Mouse (Mus musculus) lung, adult 2 months (tissue): ENCODE results near the gene Psma1. TPM values are rescaled to one million over a fixed set of nuclear protein-coding genes. Genes with fewer than 3 reads are reported as not detected.

Experiments
- DNase-seq: peaks from one replicate; pipeline ENCODE4 v3.0.0; 2022
- H3K4me1 ChIP-seq: fragments of 200-500 bp; 2 replicates; pipeline ENCODE4 v1.6.1; 2011; ENCODE audit warnings: low read length; ENCODE audit not compliant: control insufficient read depth, insufficient read depth
- H3K4me3 ChIP-seq: fragments of 200-500 bp; replicated peaks from 2 replicates; pipeline ENCODE3; 2011; ENCODE audit warnings: low read depth, mild to moderate bottlenecking, control low read depth, low read length; ENCODE audit errors: extremely low read depth
- CTCF ChIP-seq: fragments of 200-500 bp; IDR thresholded peaks from 2 replicates; pipeline ENCODE4 v1.5.1; 2011; ENCODE audit warnings: mild to moderate bottlenecking, low read length, control low read depth; ENCODE audit not compliant: insufficient read depth
- POLR2A ChIP-seq: fragments of 200-500 bp; IDR thresholded peaks from 2 replicates; pipeline ENCODE4 v1.6.1; 2011; ENCODE audit warnings: low read depth, mild to moderate bottlenecking, control low read depth, low read length, borderline replicate concordance; ENCODE audit errors: extremely low read depth
- WGBS: fragments of 180-500 bp; shearing (Covaris S2); methylation state at CpG from one replicate; pipeline ENCODE4 v1.1.7; 2018; 5-methylcytosine and 5-hydroxymethylcytosine counted together
- polyA plus RNA-seq: library from polyadenylated mRNA; depleted of rRNA; stranded (reverse); fragments of >200 nt; gene quantifications from 2 replicates; pipeline ENCODE4 v1.2.3, GENCODE M21; 2012; rRNA removed

The Psma1 gene
- polyA plus RNA-seq, 1 experiment, result 84.0 TPM

GRCm38 (mm10) chr7:114220433-114220832, 55.5 kb downstream of the Psma1 start:
- no peak for DNase-seq
- Histone ChIP-seq H3K4me3 (no peak overlapping the region), H3K4me1 (no peaks in the 10 kb centered on the region)
- no peak for TF ChIP-seq POLR2A
- TF ChIP-seq CTCF, result no peak
- WGBS, result 77% methylated on average over 4 of the region's 4 CpGs

GRCm38 (mm10) chr7:114216908-114217307, 59.0 kb downstream of the Psma1 start:
- no peak for DNase-seq
- Histone ChIP-seq H3K4me3 (no peak overlapping the region), H3K4me1 (no peaks in the 10 kb centered on the region)
- 83% methylated on average over 2 of the region's 2 CpGs for WGBS
- no peak for TF ChIP-seq CTCF
- no peak for TF ChIP-seq POLR2A

Other genes starting within 250 kb of the Psma1 start
- gene Rras2, start 158.3 kb downstream of the Psma1 start, polyA plus RNA-seq, result 24.4 and 30.0 TPM in 2 replicates
- gene Copb1, start 21.4 kb downstream of the Psma1 start, polyA plus RNA-seq, result 32.3 and 33.5 TPM in 2 replicates
- 3.7 and 5.5 TPM in 2 replicates for gene Pde3b, start 139.2 kb upstream of the Psma1 start, polyA plus RNA-seq